8 mouse cellular contexts compared by ENCODE assay signal in genomic region chr3:129831035-129831568, GRCm38 (mm10). TPM values are rescaled to one million over a fixed set of nuclear protein-coding genes. Genes with fewer than 3 reads are reported as not detected.
A peak's percentile ranks its signal among the peaks of the same experiment; 100 is the strongest.
DNase-seq lines count a peak whose midpoint lies in the region; ATAC-seq and TF ChIP-seq lines count a peak whose summit lies in the region.

Gene Gar1 (minus strand): TSS chr3:129831396.

- under 1% methylated on average over 60 of the region's 60 CpGs for WGBS in cerebellum, adult 2 months
- WGBS in forebrain, postnatal 0 days, result under 1% methylated on average over 60 of the region's 60 CpGs
- WGBS in lung, embryonic 15.5 days, result under 1% methylated on average over 60 of the region's 60 CpGs

- no peak for TF ChIP-seq RAD21 in MEL (IDR thresholded peaks at IDR 0.05; ENCODE audit: low read depth, low read length)

- peak within 1 kb of the TSS; percentile 88 for H3K27ac ChIP-seq in MEL (ENCODE audit: control insufficient read depth, low read depth, low read length)
- H3K27ac ChIP-seq in cerebellum, adult 2 months (ENCODE audit: insufficient read depth, low read length), result peak within 1 kb of the TSS; percentile 68
- H3K27ac ChIP-seq in forebrain, postnatal 0 days (ENCODE audit: low read depth, low read length), result peak within 1 kb of the TSS; percentile 88
- peak within 1 kb of the TSS; percentile 90 for H3K27ac ChIP-seq in lung, embryonic 15.5 days

- peaks cover 7 to 20% of the 10 kb centered on the region in 2 experiments for H3K36me3 ChIP-seq in MEL (ENCODE audit: control insufficient read depth in 1 of 2, insufficient read depth in 2 of 2, low read length in 2 of 2)
- 0 out of 2 replicates have a peak, but pooled peaks cover 3% of the 10 kb centered on the region for H3K36me3 ChIP-seq in forebrain, postnatal 0 days (ENCODE audit: insufficient read depth)
- H3K36me3 ChIP-seq in lung, embryonic 15.5 days, result peaks cover 25% of the 10 kb centered on the region

- no peak for TF ChIP-seq EP300 in MEL (IDR thresholded peaks at IDR 0.05; ENCODE audit: low read depth in 1 of 2, low read length in 2 of 2)

- H3K9ac ChIP-seq in MEL (ENCODE audit: control insufficient read depth, low read depth, low read length, poor library complexity, severe bottlenecking), result peak within 1 kb of the TSS; percentile 94
- peak within 1 kb of the TSS; percentile 85 for H3K9ac ChIP-seq in forebrain, postnatal 0 days
- peak within 1 kb of the TSS; percentile 86 for H3K9ac ChIP-seq in lung, embryonic 15.5 days

- peak in 1 of 2 experiments; percentile 77; a peak in 2 of 4 replicates for TF ChIP-seq POLR2A in MEL (IDR thresholded peaks at IDR 0.05; ENCODE audit: control insufficient read depth in 1 of 2, insufficient read depth in 1 of 2, low read depth in 1 of 2, low read length in 2 of 2, poor library complexity in 1 of 2)
- TF ChIP-seq POLR2A in cerebellum, adult 2 months (IDR thresholded peaks at IDR 0.05; ENCODE audit: borderline replicate concordance, insufficient read depth, low read length), result peak; percentile 32; the same call in 1 of the 2 replicates

- no peaks in the 10 kb centered on the region for H3K9me3 ChIP-seq in MEL (replicated peaks; ENCODE audit: insufficient read depth, low read length)
- H3K9me3 ChIP-seq in forebrain, postnatal 0 days (ENCODE audit: low read length), result no peaks in the 10 kb centered on the region
- no peaks in the 10 kb centered on the region for H3K9me3 ChIP-seq in lung, embryonic 15.5 days

- no peaks in the 10 kb centered on the region for H3K27me3 ChIP-seq in MEL (ENCODE audit: control insufficient read depth in 1 of 2, insufficient read depth in 2 of 2, low read length in 2 of 2)
- H3K27me3 ChIP-seq in cerebellum, adult 2 months (ENCODE audit: control insufficient read depth, insufficient read depth, low read length), result no peaks in the 10 kb centered on the region
- H3K27me3 ChIP-seq in forebrain, postnatal 0 days (ENCODE audit: insufficient read depth, low read length), result no peaks in the 10 kb centered on the region
- no peaks in the 10 kb centered on the region for H3K27me3 ChIP-seq in lung, embryonic 15.5 days

- DNase-seq in MEL (ENCODE audit: low read depth, low spot score), result peak; percentile 99
- peak; percentile 95 to 97 for DNase-seq in cerebellum, adult 2 months
- DNase-seq in forebrain, postnatal 0 days, result peak; percentile 99
- DNase-seq in heart, postnatal 4 days, result peak; percentile 96
- DNase-seq in layer of hippocampus, adult 8-10 months (ENCODE audit: low spot score in 2 of 2), result peak; percentile 93 to 96
- DNase-seq in ovary, adult 18-20 months (ENCODE audit: low spot score), result peak; percentile 89
- peak; percentile 98 for DNase-seq in thymus, postnatal 0 days (ENCODE audit: low spot score)

- ATAC-seq in forebrain, postnatal 0 days, result peak; percentile 97
- ATAC-seq in lung, embryonic 15.5 days (ENCODE audit: borderline replicate concordance, extremely low read depth, low FRiP score, low TSS enrichment), result peak; percentile 93

- peaks cover 32% of the 10 kb centered on the region for H3K79me2 ChIP-seq in MEL (ENCODE audit: control insufficient read depth, insufficient read depth, low read length, poor library complexity)

- H3K4me3 ChIP-seq in MEL (ENCODE audit: control insufficient read depth in 1 of 2, insufficient read depth in 1 of 2, low read depth in 2 of 2, low read length in 2 of 2), result peak within 1 kb of the TSS; percentile 78 to 85
- peak within 1 kb of the TSS; percentile 60 for H3K4me3 ChIP-seq in cerebellum, adult 2 months (replicated peaks; ENCODE audit: insufficient read depth, low read depth, low read length)
- H3K4me3 ChIP-seq in forebrain, postnatal 0 days (ENCODE audit: low read depth, low read length), result peak within 1 kb of the TSS; percentile 95
- peak within 1 kb of the TSS; percentile 99 for H3K4me3 ChIP-seq in lung, embryonic 15.5 days

- peaks cover 4 to 25% of the 10 kb centered on the region in 2 experiments; a peak in 3 of 4 replicates for H3K4me1 ChIP-seq in MEL (ENCODE audit: control insufficient read depth in 1 of 2, insufficient read depth in 2 of 2, low read length in 2 of 2)
- H3K4me1 ChIP-seq in cerebellum, adult 2 months (ENCODE audit: control insufficient read depth, insufficient read depth, low read length), result no peaks in the 10 kb centered on the region
- peaks cover 8% of the 10 kb centered on the region for H3K4me1 ChIP-seq in forebrain, postnatal 0 days (ENCODE audit: insufficient read depth)
- H3K4me1 ChIP-seq in lung, embryonic 15.5 days, result peaks cover 18% of the 10 kb centered on the region

- peak within 1 kb of the TSS; percentile 66 for H3K4me2 ChIP-seq in forebrain, postnatal 0 days (ENCODE audit: low read depth)
- peak within 1 kb of the TSS; percentile 69 for H3K4me2 ChIP-seq in lung, embryonic 15.5 days

- TF ChIP-seq CTCF in MEL (IDR thresholded peaks at IDR 0.05 in 2 of 3, conservative IDR thresholded peaks at IDR 0.05 in 1 of 3; ENCODE audit: control insufficient read depth in 1 of 3, insufficient read depth in 1 of 3, low read depth in 2 of 3, low read length in 3 of 3, poor library complexity in 1 of 3, severe bottlenecking in 1 of 3), result no peak
- no peak for TF ChIP-seq CTCF in cerebellum, adult 2 months (IDR thresholded peaks at IDR 0.05; ENCODE audit: borderline replicate concordance, insufficient read depth, low read depth, low read length)
- TF ChIP-seq CTCF in forebrain, postnatal 0 days (IDR thresholded peaks at IDR 0.05; ENCODE audit: low read depth), result no peak

TF ChIP-seq in MEL, 35 proteins besides CTCF, POLR2A, EP300 and RAD21 (continues in another document):
- TF ChIP-seq MYB (IDR thresholded peaks at IDR 0.05; ENCODE audit: low read depth, low read length), result no peak; the same call in 1 of the 2 replicates
- no peak for TF ChIP-seq TAL1 (IDR thresholded peaks at IDR 0.05; ENCODE audit: low read length)
- TF ChIP-seq POLR2AphosphoS5 (IDR thresholded peaks at IDR 0.05; ENCODE audit: borderline replicate concordance, low read depth, low read length), result no peak
- no peak for TF ChIP-seq UBTF (IDR thresholded peaks at IDR 0.05; ENCODE audit: borderline replicate concordance, insufficient read depth, low read depth, low read length)
- no peak; the same call in 1 of the 2 replicates for TF ChIP-seq TCF12 (IDR thresholded peaks at IDR 0.05; ENCODE audit: low read depth, low read length)
- TF ChIP-seq KAT2A (conservative IDR thresholded peaks at IDR 0.05; ENCODE audit: low read depth, low read length), result peak; percentile 78
- TF ChIP-seq SIN3A (IDR thresholded peaks at IDR 0.05; ENCODE audit: low read length), result peak; percentile 100
- no peak for TF ChIP-seq MEF2A (IDR thresholded peaks at IDR 0.05; ENCODE audit: extremely low read depth, insufficient replicate concordance, low read depth, low read length, poor library complexity, severe bottlenecking)
- no peak for TF ChIP-seq RCOR1 (IDR thresholded peaks at IDR 0.05; ENCODE audit: low read depth, low read length)
- no peak for TF ChIP-seq NELFE (IDR thresholded peaks at IDR 0.05; ENCODE audit: low read depth, low read length)
- no peak for TF ChIP-seq ZKSCAN1 (IDR thresholded peaks at IDR 0.05; ENCODE audit: low read depth, low read length)
- TF ChIP-seq MAFK (IDR thresholded peaks at IDR 0.05; ENCODE audit: borderline replicate concordance, low read depth, low read length), result no peak
- TF ChIP-seq ETS1 (IDR thresholded peaks at IDR 0.05; ENCODE audit: low read depth, low read length), result peak; percentile 77
- TF ChIP-seq ELF1 (IDR thresholded peaks at IDR 0.05; ENCODE audit: low read depth, low read length), result peak; percentile 95
- no peak for TF ChIP-seq ZNF384 (IDR thresholded peaks at IDR 0.05; ENCODE audit: low read depth, low read length)
- TF ChIP-seq MYC (IDR thresholded peaks at IDR 0.05; ENCODE audit: low read depth, low read length), result peak; percentile 97
- TF ChIP-seq MXI1 (IDR thresholded peaks at IDR 0.05; ENCODE audit: low read depth, low read length), result peak; percentile 99
- no peak; the same call in 1 of the 2 replicates for TF ChIP-seq ZC3H11A (IDR thresholded peaks at IDR 0.05; ENCODE audit: low read depth, low read length)
- TF ChIP-seq HCFC1 (IDR thresholded peaks at IDR 0.05; ENCODE audit: low read depth, low read length), result peak; percentile 93
- peak; percentile 21; the same call in 1 of the 2 replicates for TF ChIP-seq CHD2 (IDR thresholded peaks at IDR 0.05; ENCODE audit: low read length)
- no peak for TF ChIP-seq BHLHE40 (IDR thresholded peaks at IDR 0.05; ENCODE audit: borderline replicate concordance, low read depth, low read length)
- peak; percentile 67 for TF ChIP-seq NRF1 (IDR thresholded peaks at IDR 0.05; ENCODE audit: insufficient read depth, low read depth, low read length, poor library complexity, severe bottlenecking)
- TF ChIP-seq CHD1 (IDR thresholded peaks at IDR 0.05; ENCODE audit: low read depth, low read length), result no peak
- no peak for TF ChIP-seq GATA1 (IDR thresholded peaks at IDR 0.05; ENCODE audit: low read depth, low read length)
- TF ChIP-seq JUND (IDR thresholded peaks at IDR 0.05; ENCODE audit: low read depth, low read length), result no peak
- TF ChIP-seq MAX (IDR thresholded peaks at IDR 0.05; ENCODE audit: low read length), result peak; percentile 95
- TF ChIP-seq USF2 (IDR thresholded peaks at IDR 0.05; ENCODE audit: borderline replicate concordance in 1 of 2, insufficient read depth in 1 of 2, low read depth in 1 of 2, low read length in 2 of 2), result no peak
- TF ChIP-seq E2F4 (IDR thresholded peaks at IDR 0.05; ENCODE audit: borderline replicate concordance, low read depth, low read length), result peak; percentile 71; the same call in 1 of the 2 replicates
- no peak for TF ChIP-seq MAZ (IDR thresholded peaks at IDR 0.05; ENCODE audit: low read depth, low read length)
- no peak for TF ChIP-seq SMC3 (IDR thresholded peaks at IDR 0.05; ENCODE audit: low read depth, low read length)
- TF ChIP-seq ZMIZ1 (IDR thresholded peaks at IDR 0.05; ENCODE audit: low read depth, low read length), result no peak
- peak; percentile 36; the same call in 1 of the 2 replicates for TF ChIP-seq POLR2AphosphoS2 (IDR thresholded peaks at IDR 0.05; ENCODE audit: low read length)

RNA-seq across cellular contexts. Expression of gene Gar1, which starts in this region (rescaled TPM):
- total RNA-seq in MEL (2012; rRNA removed), result 87.1 and 97.3 TPM in 2 replicates
- 100 to 1,000 TPM; 461 to 473 TPM for polyA plus RNA-seq in MEL (2012; ENCODE audit: insufficient read depth in 1 of 2, insufficient read length in 2 of 2, low read depth in 1 of 2, low replicate concordance in 2 of 2, missing spikeins in 1 of 2)
- polyA plus RNA-seq in cerebellum, adult 2 months (2012; rRNA removed), result 33.8 and 38.3 TPM in 2 replicates
- total RNA-seq in forebrain, postnatal 0 days (2014; rRNA removed), result 7.1 and 9.0 TPM in 2 replicates
- polyA plus RNA-seq in forebrain, postnatal 0 days (2015; fragmentation: Nextera tagmentation; extraction: Ambion mirVana), result 30.9 and 37.3 TPM in 2 replicates
- 10 to 100 TPM; 30.3 to 33.3 TPM for total RNA-seq in heart, postnatal 4 days (2021)
- total RNA-seq in layer of hippocampus, adult 8-10 months (2022), result 10 to 100 TPM; 41.6 to 52.6 (median 46.3) TPM
- polyA plus RNA-seq in lung, embryonic 15.5 days (2015; fragmentation: Nextera tagmentation; extraction: Ambion mirVana), result 82.9 and 92.0 TPM in 2 replicates
- polyA plus RNA-seq in thymus, postnatal 0 days (2015; fragmentation: Nextera tagmentation; extraction: Ambion mirVana), result 63.9 and 65.8 TPM in 2 replicates

Comparison
In these comparisons a context has a peak if more than half of its experiments do, and no peak if none do; other contexts are left out.
1. Peak in every context shown above with its lines: DNase-seq, ATAC-seq, H3K4me3 ChIP-seq and H3K27ac ChIP-seq.